Mouse (Mus musculus) thymus, adult 2 months (tissue): ENCODE measurements around the gene Cfap70.

Experiments
- CTCF ChIP-seq: fragments of 200-500 bp; IDR thresholded peaks from 2 replicates; pipeline ENCODE4 v1.5.1; 2012; ENCODE audit warnings: mild to moderate bottlenecking, control low read depth, low read length, moderate library complexity, borderline replicate concordance; ENCODE audit not compliant: control insufficient read depth, poor library complexity, insufficient read depth; ENCODE audit errors: extremely low read depth
- POLR2A ChIP-seq: fragments of 200-500 bp; IDR thresholded peaks from 2 replicates; pipeline ENCODE4 v1.6.1; 2012; ENCODE audit warnings: mild to moderate bottlenecking, low read length, control low read depth, moderate library complexity; ENCODE audit not compliant: control insufficient read depth, poor library complexity, insufficient read depth; ENCODE audit errors: extremely low read depth

- no peak for TF ChIP-seq CTCF
- TF ChIP-seq POLR2A = no peak
These were observed 52.0 kb downstream of the Cfap70 start for GRCm38 (mm10) chr14:20400071-20400470.
